Mouse (Mus musculus) limb, embryonic 12.5 days (tissue): Measurements from ENCODE around the gene Tut4. TPM values are rescaled to one million over a fixed set of nuclear protein-coding genes. Genes with fewer than 3 reads are reported as not detected.

Experiments used
- ATAC-seq: fragments of 200-750 bp; cut with Nextera tagmentation; 2 replicates; pipeline ENCODE4 v1.8.0; 2017; ENCODE audit warnings: low read depth, moderate TSS enrichment; ENCODE audit not compliant: insufficient number of reproducible peaks, insufficient read depth, low FRiP score, low TSS enrichment
- H3K27ac ChIP-seq: fragments of 300-500 bp; sonication (generic); 2 replicates; pipeline ENCODE4 v1.5.1; 2016; ENCODE audit warnings: mild to moderate bottlenecking, moderate library complexity
- H3K27me3 ChIP-seq: fragments of 300-500 bp; sonication (generic); 2 replicates; pipeline ENCODE4 v1.6.1; 2016; ENCODE audit warnings: mild to moderate bottlenecking, moderate library complexity
- H3K36me3 ChIP-seq: fragments of 300-500 bp; sonication (generic); 2 replicates; pipeline ENCODE4 v1.6.1; 2016; ENCODE audit warnings: mild to moderate bottlenecking, moderate library complexity
- H3K4me1 ChIP-seq: fragments of 300-500 bp; sonication (generic); replicated peaks from 2 replicates; pipeline ENCODE4 v1.6.1; 2016
- H3K4me2 ChIP-seq: fragments of 300-500 bp; sonication (generic); 2 replicates; pipeline ENCODE4 v1.6.1; 2016; ENCODE audit warnings: mild to moderate bottlenecking, moderate library complexity
- H3K4me3 ChIP-seq: fragments of 300-500 bp; sonication (generic); replicated peaks from 2 replicates; pipeline ENCODE4 v1.5.1; 2016; ENCODE audit warnings: mild to moderate bottlenecking
- H3K9ac ChIP-seq: fragments of 300-500 bp; sonication (generic); replicated peaks from 2 replicates; pipeline ENCODE4 v1.6.1; 2016; ENCODE audit warnings: mild to moderate bottlenecking, moderate library complexity
- H3K9me3 ChIP-seq: fragments of 300-500 bp; sonication (generic); 2 replicates; pipeline ENCODE4 v1.6.1; 2016; ENCODE audit warnings: mild to moderate bottlenecking, moderate library complexity
- WGBS: fragments of 180-500 bp; shearing (Covaris S2); methylation state at CpG from one replicate; pipeline ENCODE4 v1.1.7; 2016; 5-methylcytosine and 5-hydroxymethylcytosine counted together
- polyA plus RNA-seq: library from polyadenylated mRNA; unstranded; fragments of >200 nt; fragmentation: Nextera tagmentation; extraction: Ambion mirVana; gene quantifications from 2 replicates; pipeline ENCODE4 v1.2.1, GENCODE M21; 2016

Gene Tut4
- polyA plus RNA-seq, 1 experiment from 2014 or later, result 154 TPM

DNA sequence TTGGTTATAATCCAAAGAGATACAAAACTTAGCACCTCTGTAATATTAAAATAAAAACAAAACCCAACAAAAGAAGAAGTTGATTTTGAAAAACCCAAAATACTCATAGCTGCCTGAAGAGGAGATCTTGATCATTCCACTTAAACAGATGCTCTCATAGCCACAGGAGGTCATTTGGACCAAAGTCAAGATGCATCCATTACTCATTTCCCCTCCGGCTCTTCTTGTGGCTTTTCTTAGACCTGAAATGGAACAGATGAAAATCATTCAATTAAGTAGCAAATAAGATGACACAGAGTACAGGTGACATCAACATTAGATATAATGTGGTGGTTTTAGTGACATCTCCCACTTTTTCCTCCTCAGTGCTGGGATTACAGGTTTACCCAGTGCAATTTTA is 105.8 kb downstream of the Tut4 start:
- Histone ChIP-seq H3K4me2 (no peak overlapping the region), H3K9ac (no peak overlapping the region), H3K4me3 (no peak overlapping the region), H3K27me3 (no peaks in the 10 kb centered on the region), H3K4me1 (no peaks in the 10 kb centered on the region), H3K9me3 (no peaks in the 10 kb centered on the region), H3K27ac (no peak overlapping the region), H3K36me3 (peaks cover 92% of the 10 kb centered on the region)
- no peak for ATAC-seq
- WGBS, result 93% methylated on average over 1 of the region's 1 CpGs

DNA sequence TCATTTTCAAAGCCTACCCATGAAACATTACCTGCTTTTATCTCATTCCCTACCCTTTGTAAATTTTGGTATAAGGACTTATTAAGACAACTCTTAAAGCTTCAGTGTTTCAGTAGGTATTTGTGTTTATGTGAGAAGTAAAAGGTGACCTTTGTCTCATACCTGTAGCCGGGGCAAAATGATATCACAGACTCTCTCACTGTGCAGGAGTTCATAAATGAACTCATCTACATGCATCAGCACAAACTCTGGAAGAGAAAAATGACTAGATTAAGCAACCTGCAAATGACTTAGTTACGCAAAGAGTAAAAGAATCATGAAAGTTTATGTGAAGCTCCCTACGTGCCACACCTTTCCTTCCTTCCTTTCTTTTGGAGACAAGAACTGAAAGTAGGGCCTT is 113.4 kb downstream of the Tut4 start:
- Histone ChIP-seq H3K9me3 (no peaks in the 10 kb centered on the region), H3K4me3 (no peak overlapping the region), H3K27ac (no peak overlapping the region), H3K27me3 (no peaks in the 10 kb centered on the region), H3K4me2 (no peak overlapping the region), H3K4me1 (peaks cover 6% of the 10 kb centered on the region), H3K9ac (no peak overlapping the region), H3K36me3 (peaks cover 73% of the 10 kb centered on the region)
- 91% methylated on average over 3 of the region's 3 CpGs for WGBS
- no peak for ATAC-seq

DNA sequence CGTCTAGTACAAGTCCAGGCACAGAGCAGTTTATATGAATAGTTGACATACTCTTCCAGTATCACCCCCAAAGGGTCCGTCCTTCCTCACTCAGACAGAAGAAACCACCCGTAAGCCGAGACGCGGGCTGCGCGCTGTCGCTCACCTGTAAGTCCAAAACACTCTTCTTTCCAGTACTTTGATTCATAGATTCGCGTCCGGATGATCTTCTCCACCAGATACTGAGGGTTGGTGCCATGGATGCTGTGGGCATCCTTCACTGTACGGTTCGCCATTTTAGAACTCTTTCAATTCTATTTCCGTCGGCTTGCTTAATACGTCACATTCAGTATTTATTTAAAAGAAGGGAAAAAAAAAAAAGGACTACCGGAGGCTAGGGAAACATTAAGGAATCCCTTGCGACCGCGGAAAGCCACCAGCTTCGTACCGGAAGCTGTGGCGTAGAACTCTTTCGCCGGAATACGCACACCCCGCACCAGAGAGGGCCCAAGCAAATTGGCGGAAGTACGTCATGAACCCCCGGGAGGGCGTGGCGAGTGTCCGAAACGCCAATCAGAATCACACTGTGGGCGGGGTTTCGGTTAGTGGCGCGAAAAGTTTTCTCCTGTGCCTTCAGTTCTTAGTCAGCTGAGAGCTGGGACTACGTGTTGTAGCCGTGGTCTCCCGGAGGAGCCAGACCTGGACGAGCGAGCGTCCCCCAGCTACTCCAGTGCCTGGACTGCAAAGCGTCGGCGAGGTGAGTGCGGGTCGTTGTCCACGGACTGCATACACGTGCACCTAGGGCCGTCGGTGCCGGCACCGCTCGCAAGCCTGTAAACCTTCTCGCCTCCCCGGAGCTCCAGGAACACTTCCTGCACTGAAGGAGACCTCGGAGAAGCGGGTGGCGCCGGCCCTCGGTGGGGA is 119.9 kb downstream of the Tut4 start, which contains the start of the genes Prpf38a and Orc1:
Gene Prpf38a, minus strand, starts transcription at position 497 of the 903 bp plus-strand sequence.
Gene Orc1, plus strand, starts transcription at position 584 of the 903 bp plus-strand sequence.
- Histone ChIP-seq H3K4me3 (peak within 1 kb of the TSS; percentile 78), H3K9me3 (no peaks in the 10 kb centered on the region), H3K4me1 (peaks cover 21% of the 10 kb centered on the region), H3K27ac (peak within 1 kb of the TSS; percentile 82), H3K9ac (peak within 1 kb of the TSS; percentile 77), H3K4me2 (peak within 1 kb of the TSS; percentile 86), H3K27me3 (no peaks in the 10 kb centered on the region), H3K36me3 (peaks cover 28% of the 10 kb centered on the region)
- ATAC-seq, result peak; percentile 98
- WGBS, result under 1% methylated on average over 64 of the region's 64 CpGs

DNA sequence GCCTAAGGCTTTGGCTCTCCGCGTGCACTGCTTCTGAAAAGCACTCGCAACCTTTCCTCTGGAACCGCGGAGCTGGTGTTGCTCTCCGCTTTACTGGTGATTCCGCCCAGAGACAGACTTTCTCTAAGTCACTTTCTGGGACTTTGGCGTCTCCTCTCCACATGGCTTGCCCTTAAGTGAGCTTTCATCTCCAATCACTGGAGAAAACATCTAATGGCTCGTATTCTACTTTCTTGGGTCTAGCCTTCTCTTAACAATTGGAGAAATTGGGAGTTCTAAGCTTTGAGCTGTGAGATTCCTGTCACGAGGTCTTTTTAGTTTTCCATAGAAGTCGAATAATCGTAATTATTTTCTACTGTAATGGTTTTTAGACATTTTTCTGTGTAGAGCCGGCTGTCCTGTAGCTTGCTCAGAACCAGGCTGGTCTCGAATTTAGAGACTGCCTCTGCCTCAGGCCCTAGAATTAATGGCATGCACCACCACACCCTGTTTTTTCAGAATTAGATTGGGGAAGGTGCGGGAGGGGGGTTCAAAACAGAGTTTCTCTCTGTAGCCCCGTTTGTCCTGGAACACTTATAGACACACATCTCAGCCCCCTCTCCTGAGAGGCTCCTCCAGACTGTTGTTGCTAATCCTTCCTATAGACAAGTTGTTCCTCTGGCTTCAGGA is 120.7 kb downstream of the Tut4 start:
- Histone ChIP-seq H3K9me3 (no peaks in the 10 kb centered on the region), H3K4me3 (peak overlapping the region; percentile 78), H3K27ac (peak overlapping the region; percentile 82), H3K27me3 (no peaks in the 10 kb centered on the region), H3K36me3 (peaks cover 23% of the 10 kb centered on the region), H3K4me1 (peaks cover 21% of the 10 kb centered on the region), H3K9ac (peak overlapping the region; percentile 77), H3K4me2 (peak overlapping the region; percentile 83)
- WGBS, result 1% methylated on average over 16 of the region's 16 CpGs
- ATAC-seq, result 0 out of 2 replicates have a peak, but pooled peaks have one; percentile 24

DNA sequence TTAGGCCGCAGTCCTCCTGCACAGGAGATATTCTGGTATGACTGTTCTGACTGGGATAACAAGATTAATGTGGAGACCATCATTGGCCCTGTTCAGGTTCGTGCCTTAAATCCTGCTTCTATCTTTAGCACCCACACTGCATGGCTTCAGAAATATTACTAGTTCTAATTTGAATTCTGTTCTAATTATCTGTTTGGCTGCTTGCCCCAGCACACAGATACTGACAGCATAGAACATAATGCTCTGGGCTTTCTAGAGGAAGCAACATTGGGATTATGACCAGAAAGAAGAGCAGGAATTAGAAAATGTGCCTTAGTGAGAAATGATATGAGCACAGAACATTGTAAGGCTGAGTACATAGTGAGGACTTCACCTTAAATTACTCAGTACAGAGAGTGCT is 134.2 kb downstream of the Tut4 start:
- no peak overlapping the region for H3K4me2 ChIP-seq
- H3K4me3 ChIP-seq, result no peak overlapping the region
- H3K9me3 ChIP-seq, result no peaks in the 10 kb centered on the region
- peaks cover 47% of the 10 kb centered on the region for H3K36me3 ChIP-seq
- no peaks in the 10 kb centered on the region for H3K4me1 ChIP-seq
- H3K9ac ChIP-seq, result no peak overlapping the region
- H3K27ac ChIP-seq, result no peak overlapping the region
- no peak for ATAC-seq
- 99% methylated on average over 2 of the region's 2 CpGs for WGBS
- no peaks in the 10 kb centered on the region for H3K27me3 ChIP-seq

DNA sequence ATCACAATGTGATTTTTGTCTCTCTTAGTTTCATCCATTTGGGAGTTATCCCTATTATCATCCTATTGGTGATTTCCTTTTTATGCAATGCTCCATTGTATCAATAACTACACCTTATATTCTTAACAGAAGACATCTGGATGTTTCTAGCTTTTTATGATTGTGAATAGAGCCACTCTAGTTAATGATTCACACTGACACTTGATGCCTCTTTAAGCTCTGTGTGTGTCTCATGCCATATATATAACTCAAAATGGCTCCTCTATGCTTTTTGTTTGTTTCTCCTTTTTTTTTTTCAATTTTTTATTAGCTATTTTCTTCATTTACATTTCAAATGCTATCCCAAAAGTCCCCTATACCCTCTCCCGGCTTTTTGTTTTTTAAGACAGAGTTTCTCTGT is 136.6 kb downstream of the Tut4 start:
- peaks cover 66% of the 10 kb centered on the region for H3K36me3 ChIP-seq
- no peaks in the 10 kb centered on the region for H3K9me3 ChIP-seq
- H3K27me3 ChIP-seq, result no peaks in the 10 kb centered on the region
- H3K4me3 ChIP-seq, result no peak overlapping the region
- H3K4me1 ChIP-seq, result no peaks in the 10 kb centered on the region
- no peak overlapping the region for H3K27ac ChIP-seq
- H3K9ac ChIP-seq, result no peak overlapping the region
- WGBS, result 78% methylated on average over 1 of the region's 1 CpGs
- no peak overlapping the region for H3K4me2 ChIP-seq
- no peak for ATAC-seq

DNA sequence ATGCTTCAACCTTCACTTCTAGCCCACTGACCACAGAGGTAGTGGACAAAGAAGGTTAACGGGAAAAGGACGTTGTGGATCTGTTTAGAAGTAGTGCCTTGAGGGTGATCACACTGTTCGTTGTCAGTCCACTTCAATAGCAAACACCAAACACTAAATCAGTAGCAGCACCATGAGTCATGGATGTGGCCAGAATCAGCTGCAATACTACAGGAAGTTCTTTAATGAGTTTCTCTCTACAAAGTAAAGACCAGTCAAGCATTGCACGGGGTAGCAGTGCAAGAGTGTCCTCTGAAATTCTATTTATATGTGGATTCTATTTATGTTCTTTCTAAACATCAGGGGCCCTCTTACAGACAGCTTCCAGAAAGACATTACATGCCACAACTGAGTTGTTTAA is 139.1 kb downstream of the Tut4 start:
- Histone ChIP-seq H3K27ac (no peak overlapping the region), H3K9ac (no peak overlapping the region), H3K36me3 (peaks cover 73% of the 10 kb centered on the region), H3K9me3 (peaks cover 6% of the 10 kb centered on the region; the same call in 1 of the 2 replicates), H3K4me3 (no peak overlapping the region), H3K4me1 (no peaks in the 10 kb centered on the region), H3K4me2 (no peak overlapping the region), H3K27me3 (no peaks in the 10 kb centered on the region)
- WGBS, result 89% methylated on average over 4 of the region's 4 CpGs
- ATAC-seq, result no peak

DNA sequence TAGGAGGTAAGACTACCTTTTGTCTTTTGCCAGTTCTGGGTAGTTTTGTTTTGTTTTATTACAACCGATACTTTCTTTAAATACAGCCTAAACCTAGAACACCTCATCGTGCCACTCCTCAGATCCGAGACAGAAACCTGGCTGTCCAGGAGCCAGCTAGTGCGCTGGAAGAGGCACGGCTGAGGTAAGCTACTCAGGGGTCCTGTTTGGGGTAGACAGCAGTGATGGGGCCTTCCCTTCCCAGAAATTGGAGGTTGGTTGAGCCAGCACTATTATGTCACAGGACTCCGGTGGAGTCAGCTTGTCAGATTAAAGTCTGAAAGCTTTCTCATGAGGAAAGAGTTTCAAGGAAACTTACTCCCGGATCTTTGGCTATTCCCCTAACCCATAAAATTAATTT is 142.6 kb downstream of the Tut4 start:
- Histone ChIP-seq H3K9ac (no peak overlapping the region), H3K36me3 (peaks cover 83% of the 10 kb centered on the region), H3K27ac (no peak overlapping the region), H3K27me3 (no peaks in the 10 kb centered on the region), H3K4me3 (no peak overlapping the region), H3K4me1 (no peaks in the 10 kb centered on the region), H3K4me2 (no peak overlapping the region), H3K9me3 (peaks cover 8% of the 10 kb centered on the region; the same call in 1 of the 2 replicates)
- 96% methylated on average over 7 of the region's 7 CpGs for WGBS
- ATAC-seq, result no peak

DNA sequence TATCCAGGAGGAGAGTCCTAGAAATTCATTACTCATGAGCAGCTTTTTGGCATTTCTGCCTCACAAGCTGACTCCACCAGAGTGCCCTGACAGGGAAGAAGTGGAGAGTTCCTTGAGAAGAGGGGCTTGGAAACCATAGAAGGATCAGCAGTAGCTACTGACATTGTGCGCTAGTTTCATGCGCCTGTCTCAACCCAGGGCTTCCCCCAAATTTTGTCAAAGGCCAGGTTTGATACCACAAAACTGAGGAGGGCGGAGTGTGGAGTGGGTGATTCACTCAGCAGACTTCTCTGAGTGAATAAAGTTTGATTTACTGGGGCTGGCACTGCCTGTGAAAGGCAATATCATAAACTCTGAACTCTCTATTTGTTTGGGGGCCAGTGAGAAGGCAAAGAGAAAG is 149.4 kb downstream of the Tut4 start:
- 90% methylated on average over 3 of the region's 3 CpGs for WGBS
- H3K9ac ChIP-seq, result no peak overlapping the region
- no peak overlapping the region for H3K4me3 ChIP-seq
- no peak overlapping the region for H3K27ac ChIP-seq
- no peaks in the 10 kb centered on the region for H3K27me3 ChIP-seq
- peaks cover 67% of the 10 kb centered on the region for H3K36me3 ChIP-seq
- H3K4me2 ChIP-seq, result no peak overlapping the region
- H3K4me1 ChIP-seq, result no peaks in the 10 kb centered on the region
- ATAC-seq, result no peak
- H3K9me3 ChIP-seq, result no peaks in the 10 kb centered on the region
